Mouse (Mus musculus) lung, postnatal 0 days (tissue): ENCODE data around the gene Tns3. TPM values are rescaled to one million over a fixed set of nuclear protein-coding genes. Genes with fewer than 3 reads are reported as not detected.

Source experiments
- ATAC-seq: fragments of 200-750 bp; cut with Nextera tagmentation; 2 replicates; pipeline ENCODE4 v1.8.0; 2017; ENCODE audit warnings: moderate library complexity
- DNase-seq: peaks from one replicate; pipeline ENCODE4 v3.0.0-alpha.2; 2016; ENCODE audit warnings: low spot score
- H3K27ac ChIP-seq: fragments of 300-500 bp; sonication (generic); 2 replicates; pipeline ENCODE4 v1.5.1; 2014; ENCODE audit warnings: antibody characterized with exemption, mild to moderate bottlenecking, low read length, mixed read lengths
- H3K27me3 ChIP-seq: fragments of 300-500 bp; sonication (generic); replicated peaks from 2 replicates; pipeline ENCODE4 v1.6.1; 2014; ENCODE audit warnings: low read length, mixed read lengths; ENCODE audit not compliant: insufficient read depth
- H3K36me3 ChIP-seq: fragments of 300-500 bp; sonication (generic); 2 replicates; pipeline ENCODE4 v1.6.1; 2014; ENCODE audit warnings: low read length, mixed read lengths; ENCODE audit not compliant: insufficient read depth
- H3K4me1 ChIP-seq: fragments of 300-500 bp; sonication (generic); 2 replicates; pipeline ENCODE4 v1.6.1; 2014; ENCODE audit warnings: antibody characterized with exemption, low read depth, low read length, mixed read lengths; ENCODE audit not compliant: insufficient read depth
- H3K4me2 ChIP-seq: fragments of 300-500 bp; sonication (generic); replicated peaks from 2 replicates; pipeline ENCODE4 v1.6.1; 2014; ENCODE audit warnings: low read depth, mild to moderate bottlenecking, low read length, moderate library complexity, mixed read lengths
- H3K4me3 ChIP-seq: fragments of 300-500 bp; sonication (generic); 2 replicates; pipeline ENCODE4 v1.5.1; 2014; ENCODE audit warnings: low read depth, low read length
- H3K9ac ChIP-seq: fragments of 300-500 bp; sonication (generic); replicated peaks from 2 replicates; pipeline ENCODE4 v1.6.1; 2014; ENCODE audit warnings: low read depth, mild to moderate bottlenecking
- H3K9me3 ChIP-seq: fragments of 300-500 bp; sonication (generic); 2 replicates; pipeline ENCODE4 v1.6.1; 2016; ENCODE audit warnings: low read length, mixed read lengths
- CTCF ChIP-seq: IDR thresholded peaks from 2 replicates; pipeline ENCODE4 v1.5.1; 2016; ENCODE audit warnings: antibody characterized with exemption, mild to moderate bottlenecking
- EP300 ChIP-seq: IDR thresholded peaks from 2 replicates; pipeline ENCODE4 v1.6.1; 2016; ENCODE audit warnings: antibody characterized with exemption, mild to moderate bottlenecking, control low read depth
- WGBS: fragments of 180-500 bp; shearing (Covaris S2); extraction: QIAGEN DNeasy Blood & Tissue Kit; methylation state at CpG from one replicate; pipeline ENCODE4 v1.1.7; 2014; 5-methylcytosine and 5-hydroxymethylcytosine counted together
- polyA plus RNA-seq: library from polyadenylated mRNA; unstranded; fragments of >200 nt; fragmentation: Nextera tagmentation; extraction: Ambion mirVana; gene quantifications from 2 replicates; pipeline ENCODE4 v1.2.1, GENCODE M21; 2015

Tns3 gene
- polyA plus RNA-seq, 1 experiment from 2014 or later, result 34.9 TPM

- Histone ChIP-seq H3K9ac (no peak overlapping the region), H3K27me3 (no peaks in the 10 kb centered on the region), H3K4me1 (no peaks in the 10 kb centered on the region; the same call in 1 of the 2 replicates), H3K4me2 (no peak overlapping the region), H3K36me3 (no peaks in the 10 kb centered on the region), H3K9me3 (no peaks in the 10 kb centered on the region), H3K4me3 (no peak overlapping the region), H3K27ac (peak overlapping the region; percentile 76)
- no peak for DNase-seq
- WGBS, result 21% methylated on average over 3 of the region's 3 CpGs
- TF ChIP-seq EP300, result no peak
- no peak for TF ChIP-seq CTCF
- ATAC-seq, result peak; percentile 40; the same call in 1 of the 2 replicates
Observed at GRCm38 (mm10) chr11:8701400-8701799, 37.1 kb upstream of the Tns3 start.

GRCm38 (mm10) chr11:8700641-8701221 lies 36.4 kb upstream of the Tns3 start:
- Histone ChIP-seq H3K27me3 (no peaks in the 10 kb centered on the region), H3K9me3 (no peaks in the 10 kb centered on the region), H3K36me3 (no peaks in the 10 kb centered on the region), H3K4me2 (no peak overlapping the region), H3K27ac (peak overlapping the region; percentile 76; the same call in 1 of the 2 replicates), H3K4me1 (no peaks in the 10 kb centered on the region; the same call in 1 of the 2 replicates), H3K4me3 (no peak overlapping the region), H3K9ac (no peak overlapping the region)
- WGBS, result 53% methylated on average over 8 of the region's 8 CpGs
- ATAC-seq, result no peak; the same call in 1 of the 2 replicates
- TF ChIP-seq EP300 (no peak), CTCF (no peak)
- DNase-seq, result no peak

- no peak overlapping the region for H3K4me2 ChIP-seq
- ATAC-seq, result no peak
- TF ChIP-seq CTCF, result no peak
- no peak for TF ChIP-seq EP300
- no peaks in the 10 kb centered on the region for H3K27me3 ChIP-seq
- H3K27ac ChIP-seq, result no peak overlapping the region
- WGBS, result 90% methylated on average over 5 of the region's 5 CpGs
- no peak overlapping the region for H3K4me3 ChIP-seq
- no peak overlapping the region for H3K9ac ChIP-seq
- H3K9me3 ChIP-seq, result no peaks in the 10 kb centered on the region
- no peak for DNase-seq
- no peaks in the 10 kb centered on the region for H3K36me3 ChIP-seq
- no peaks in the 10 kb centered on the region; the same call in 1 of the 2 replicates for H3K4me1 ChIP-seq
Observed at GRCm38 (mm10) chr11:8699777-8700176, 35.4 kb upstream of the Tns3 start.

GRCm38 (mm10) chr11:8697670-8698069 lies 33.3 kb upstream of the Tns3 start:
- no peak for ATAC-seq
- TF ChIP-seq EP300, result no peak
- no peak for TF ChIP-seq CTCF
- 78% methylated on average over 3 of the region's 3 CpGs for WGBS
- Histone ChIP-seq H3K36me3 (no peaks in the 10 kb centered on the region), H3K9me3 (no peaks in the 10 kb centered on the region), H3K4me3 (no peak overlapping the region), H3K4me1 (peaks cover 11% of the 10 kb centered on the region; the same call in 1 of the 2 replicates), H3K27me3 (no peaks in the 10 kb centered on the region), H3K9ac (no peak overlapping the region), H3K27ac (no peak overlapping the region), H3K4me2 (no peak overlapping the region)
- no peak for DNase-seq

- no peak for ATAC-seq
- Histone ChIP-seq H3K27ac (0 out of 2 replicates have a peak overlapping the region, but pooled peaks have one; percentile 74), H3K9ac (no peak overlapping the region), H3K4me2 (no peak overlapping the region), H3K4me1 (peaks cover 19% of the 10 kb centered on the region; the same call in 1 of the 2 replicates), H3K4me3 (no peak overlapping the region), H3K27me3 (no peaks in the 10 kb centered on the region), H3K9me3 (no peaks in the 10 kb centered on the region), H3K36me3 (no peaks in the 10 kb centered on the region)
- 95% methylated on average over 5 of the region's 5 CpGs for whole genome bisulfite sequencing
- no peak for TF ChIP-seq EP300
- no peak for TF ChIP-seq CTCF
- DNase-seq, result no peak
Observed at GRCm38 (mm10) chr11:8694096-8694495, 29.8 kb upstream of the Tns3 start.

- TF ChIP-seq CTCF (peak; percentile 40), EP300 (0 out of 2 replicates have a peak, but pooled peaks have one; percentile 34)
- H3K27ac ChIP-seq, result peak overlapping the region; percentile 74
- DNase-seq, result peak; percentile 82
- no peaks in the 10 kb centered on the region for H3K9me3 ChIP-seq
- WGBS, result 7% methylated on average over 16 of the region's 16 CpGs
- peaks cover 19% of the 10 kb centered on the region; the same call in 1 of the 2 replicates for H3K4me1 ChIP-seq
- ATAC-seq, result peak; percentile 76
- H3K4me2 ChIP-seq, result peak overlapping the region; percentile 17; the same call in 1 of the 2 replicates
- H3K36me3 ChIP-seq, result no peaks in the 10 kb centered on the region
- no peak overlapping the region for H3K9ac ChIP-seq
- H3K4me3 ChIP-seq, result no peak overlapping the region
- H3K27me3 ChIP-seq, result no peaks in the 10 kb centered on the region
Observed at GRCm38 (mm10) chr11:8692536-8693471, 28.5 kb upstream of the Tns3 start.
